Mouse (Mus musculus) lung, embryonic 15.5 days (tissue): ENCODE data around the gene Olfr517. TPM values are rescaled to one million over a fixed set of nuclear protein-coding genes. Genes with fewer than 3 reads are reported as not detected.

Source experiments
- ATAC-seq: fragments of 200-750 bp; cut with Nextera tagmentation; 2 replicates; pipeline ENCODE4 v1.8.0; 2017; ENCODE audit warnings: moderate number of reproducible peaks, borderline replicate concordance; ENCODE audit not compliant: low FRiP score, low TSS enrichment; ENCODE audit errors: extremely low read depth
- H3K27ac ChIP-seq: fragments of 300-500 bp; sonication (generic); 2 replicates; pipeline ENCODE4 v1.5.1; 2015; ENCODE audit warnings: moderate library complexity, mild to moderate bottlenecking, inconsistent platforms
- H3K27me3 ChIP-seq: fragments of 300-500 bp; sonication (generic); 2 replicates; pipeline ENCODE4 v1.6.1; 2015; ENCODE audit warnings: inconsistent platforms
- H3K36me3 ChIP-seq: fragments of 300-500 bp; sonication (generic); 2 replicates; pipeline ENCODE4 v1.6.1; 2015; ENCODE audit warnings: inconsistent platforms
- H3K4me1 ChIP-seq: fragments of 300-500 bp; sonication (generic); 2 replicates; pipeline ENCODE4 v1.6.1; 2015; ENCODE audit warnings: inconsistent platforms
- H3K4me2 ChIP-seq: fragments of 300-500 bp; sonication (generic); 2 replicates; pipeline ENCODE4 v1.6.1; 2015; ENCODE audit warnings: inconsistent platforms, mild to moderate bottlenecking, moderate library complexity
- H3K4me3 ChIP-seq: fragments of 300-500 bp; sonication (generic); 2 replicates; pipeline ENCODE4 v1.5.1; 2015; ENCODE audit warnings: mild to moderate bottlenecking, inconsistent platforms
- H3K9ac ChIP-seq: fragments of 300-500 bp; sonication (generic); 2 replicates; pipeline ENCODE4 v1.6.1; 2015; ENCODE audit warnings: inconsistent platforms
- H3K9me3 ChIP-seq: fragments of 300-500 bp; sonication (generic); 2 replicates; pipeline ENCODE4 v1.6.1; 2016; ENCODE audit warnings: inconsistent platforms
- WGBS: fragments of 180-500 bp; shearing (Covaris S2); methylation state at CpG from one replicate; pipeline ENCODE4 v1.1.7; 2015; 5-methylcytosine and 5-hydroxymethylcytosine counted together
- polyA plus RNA-seq: library from polyadenylated mRNA; unstranded; fragments of >200 nt; fragmentation: Nextera tagmentation; extraction: Ambion mirVana; gene quantifications from 2 replicates; pipeline ENCODE4 v1.2.1, GENCODE M21; 2015

The Olfr517 gene
- not detected in 2 replicates for polyA plus RNA-seq

- H3K9me3 ChIP-seq, result no peaks in the 10 kb centered on the region
- no peak within 1 kb of the TSS for H3K4me3 ChIP-seq
- no peak within 1 kb of the TSS for H3K4me2 ChIP-seq
- WGBS, result 60% methylated on average over 2 of the region's 2 CpGs
- H3K27ac ChIP-seq, result no peak within 1 kb of the TSS
- H3K4me1 ChIP-seq, result no peaks in the 10 kb centered on the region
- ATAC-seq, result no peak
- H3K36me3 ChIP-seq, result no peaks in the 10 kb centered on the region
- H3K9ac ChIP-seq, result no peak within 1 kb of the TSS
- H3K27me3 ChIP-seq, result no peaks in the 10 kb centered on the region
Observed at GRCm38 (mm10) chr7:108872279-108872678, at the start of gene Olfr517. Gene Olfr517, minus strand, starts transcription at chr7:108872379.

GRCm38 (mm10) chr7:108903969-108904368 is 31.8 kb upstream of the Olfr517 start:
- no peak overlapping the region for H3K4me3 ChIP-seq
- H3K27me3 ChIP-seq, result no peaks in the 10 kb centered on the region
- H3K36me3 ChIP-seq, result no peaks in the 10 kb centered on the region
- H3K4me1 ChIP-seq, result no peaks in the 10 kb centered on the region
- no peak overlapping the region for H3K4me2 ChIP-seq
- H3K9me3 ChIP-seq, result no peaks in the 10 kb centered on the region
- 64% methylated on average over 2 of the region's 2 CpGs for WGBS
- ATAC-seq, result no peak
- no peak overlapping the region for H3K9ac ChIP-seq
- no peak overlapping the region for H3K27ac ChIP-seq

- H3K9me3 ChIP-seq, result no peaks in the 10 kb centered on the region
- no peaks in the 10 kb centered on the region for H3K4me1 ChIP-seq
- WGBS, result 82% methylated on average over 5 of the region's 5 CpGs
- H3K9ac ChIP-seq, result no peak within 1 kb of the TSS
- H3K27ac ChIP-seq, result no peak within 1 kb of the TSS
- no peak for ATAC-seq
- no peak within 1 kb of the TSS for H3K4me2 ChIP-seq
- no peaks in the 10 kb centered on the region for H3K27me3 ChIP-seq
- no peak within 1 kb of the TSS for H3K4me3 ChIP-seq
- no peaks in the 10 kb centered on the region for H3K36me3 ChIP-seq
Observed at GRCm38 (mm10) chr7:108894320-108894719, 22.1 kb upstream of the Olfr517 start, which contains the start of gene Olfr519. Gene Olfr519, minus strand, starts transcription at chr7:108894420.

GRCm38 (mm10) chr7:108884906-108885305 is 12.7 kb upstream of the Olfr517 start, which contains the start of gene Olfr518:
Gene Olfr518, minus strand, starts transcription at chr7:108885006.
- H3K4me2 ChIP-seq, result no peak within 1 kb of the TSS

GRCm38 (mm10) chr7:108850429-108850828 is 21.8 kb downstream of the Olfr517 start, which contains the start of gene Olfr516:
Gene Olfr516, minus strand, starts transcription at chr7:108850529.
- ATAC-seq, result no peak
- H3K9me3 ChIP-seq, result no peaks in the 10 kb centered on the region
- WGBS, result 82% methylated on average over 2 of the region's 2 CpGs
- H3K27ac ChIP-seq, result no peak within 1 kb of the TSS
- H3K27me3 ChIP-seq, result no peaks in the 10 kb centered on the region
- H3K4me2 ChIP-seq, result no peak within 1 kb of the TSS
- H3K36me3 ChIP-seq, result no peaks in the 10 kb centered on the region
- H3K9ac ChIP-seq, result no peak within 1 kb of the TSS
- H3K4me1 ChIP-seq, result no peaks in the 10 kb centered on the region
- H3K4me3 ChIP-seq, result no peak within 1 kb of the TSS

More at GRCm38 (mm10) chr7:108884906-108885305, 12.7 kb upstream of the Olfr517 start, which contains the start of gene Olfr518:
- Histone ChIP-seq H3K27me3 (no peaks in the 10 kb centered on the region), H3K9ac (no peak within 1 kb of the TSS), H3K4me1 (no peaks in the 10 kb centered on the region), H3K9me3 (no peaks in the 10 kb centered on the region), H3K4me3 (no peak within 1 kb of the TSS), H3K36me3 (no peaks in the 10 kb centered on the region), H3K27ac (no peak within 1 kb of the TSS)
- no peak for ATAC-seq
- 69% methylated on average over 4 of the region's 4 CpGs for WGBS

- H3K4me1 ChIP-seq, result no peaks in the 10 kb centered on the region
- H3K36me3 ChIP-seq, result no peaks in the 10 kb centered on the region
- H3K9me3 ChIP-seq, result no peaks in the 10 kb centered on the region
- H3K27me3 ChIP-seq, result no peaks in the 10 kb centered on the region
- no peak within 1 kb of the TSS for H3K4me3 ChIP-seq
- H3K27ac ChIP-seq, result no peak within 1 kb of the TSS
- no peak within 1 kb of the TSS for H3K4me2 ChIP-seq
- no peak within 1 kb of the TSS for H3K9ac ChIP-seq
- ATAC-seq, result no peak
Observed at GRCm38 (mm10) chr7:108825897-108826296, 46.3 kb downstream of the Olfr517 start, which contains the start of gene Olfr514. Gene Olfr514, minus strand, starts transcription at chr7:108825997.

Other genes with a start within 250 kb of the Olfr517 start
- not detected in 2 replicates for gene Olfr508, start 242.4 kb downstream of the Olfr517 start, polyA plus RNA-seq
- gene Olfr509, start 220.5 kb downstream of the Olfr517 start, polyA plus RNA-seq, result not detected in 2 replicates
- not detected in 2 replicates for gene Olfr510, start 206.0 kb downstream of the Olfr517 start, polyA plus RNA-seq
- not detected in 2 replicates for gene Olfr512, start 159.1 kb downstream of the Olfr517 start, polyA plus RNA-seq
- gene Olfr513, start 121.4 kb downstream of the Olfr517 start, polyA plus RNA-seq, result not detected in 2 replicates
- not detected in 2 replicates for gene Olfr514, start 46.4 kb downstream of the Olfr517 start, polyA plus RNA-seq
- not detected in 2 replicates for gene Olfr516, start 21.9 kb downstream of the Olfr517 start, polyA plus RNA-seq
- not detected in 2 replicates for gene Olfr518, start 12.6 kb upstream of the Olfr517 start, polyA plus RNA-seq
- gene Olfr519, start 22.0 kb upstream of the Olfr517 start, polyA plus RNA-seq, result not detected in 2 replicates
- 0.73 and 1.00 TPM in 2 replicates for gene Nlrp10, start 57.8 kb upstream of the Olfr517 start, polyA plus RNA-seq
- 86.6 and 87.6 TPM in 2 replicates for gene Eif3f, start 62.0 kb upstream of the Olfr517 start, polyA plus RNA-seq
- gene Tub, start 78.0 kb upstream of the Olfr517 start, polyA plus RNA-seq, result 1.5 and 1.8 TPM in 2 replicates
- gene Ric3, start 211.0 kb upstream of the Olfr517 start, polyA plus RNA-seq, result 1.1 and 1.2 TPM in 2 replicates